Mouse (Mus musculus): ENCODE results near the gene Lpin2. TPM values are rescaled to one million over a fixed set of nuclear protein-coding genes. Genes with fewer than 3 reads are reported as not detected.

The Lpin2 gene
- total RNA-seq, 2 experiments from 2014 or later: 20.9 to 21.9 TPM

GRCm38 (mm10) chr17:71291897-71292420 is 109.6 kb downstream of the Lpin2 start:
- no peak for DNase-seq (ENCODE audit: low spot score in 2 of 2)

GRCm38 (mm10) chr17:71292897-71293296 is 110.5 kb downstream of the Lpin2 start:
- no peak for DNase-seq (ENCODE audit: low spot score in 2 of 2)

- DNase-seq (ENCODE audit: low spot score in 2 of 2): no peak
Observed at GRCm38 (mm10) chr17:71294570-71294969, 112.2 kb downstream of the Lpin2 start.

Other genes starting within 250 kb of the Lpin2 start
- 100 to 1,000 TPM; 917 to 927 TPM for gene Myom1, start 179.9 kb upstream of the Lpin2 start, total RNA-seq (2021)
- 100 to 1,000 TPM; 712 to 757 TPM for gene Myl12a, start 179.7 kb upstream of the Lpin2 start, total RNA-seq (2021)
- 10 to 100 TPM; 72.4 to 82.1 TPM for gene Emilin2, start 129.4 kb downstream of the Lpin2 start, total RNA-seq (2021)